Mouse (Mus musculus) stomach, postnatal 0 days (tissue): ENCODE measurements around the gene Phactr1.

ENCODE experiments used
- CTCF ChIP-seq: IDR thresholded peaks from 2 replicates; pipeline ENCODE4 v1.5.1; 2016; ENCODE audit warnings: antibody characterized with exemption, low read depth, mild to moderate bottlenecking, moderate library complexity
- EP300 ChIP-seq: optimal IDR thresholded peaks from 2 replicates; pipeline ENCODE3; 2016; ENCODE audit warnings: antibody characterized with exemption

- TF ChIP-seq CTCF (no peak), EP300 (no peak)
Observed at GRCm38 (mm10) chr13:42823875-42824274, 143.5 kb downstream of the Phactr1 start.
